Mouse (Mus musculus) embryonic facial prominence, embryonic 11.5 days (tissue): ENCODE results near the gene Clec2g. TPM values are rescaled to one million over a fixed set of nuclear protein-coding genes. Genes with fewer than 3 reads are reported as not detected.
"Not testable (repeated sequence)": the region's sequence is repeated elsewhere in the genome, so short reads cannot be mapped to it uniquely, and the experiment has no call there.

Source experiments
- ATAC-seq: fragments of 200-750 bp; cut with Nextera tagmentation; replicated peaks from 2 replicates; pipeline ENCODE4 v1.8.0; 2017; ENCODE audit warnings: low read depth; ENCODE audit not compliant: insufficient number of reproducible peaks, low FRiP score, low TSS enrichment
- DNase-seq: peaks from one replicate; pipeline ENCODE4 v3.0.0-alpha.2; 2015; ENCODE audit warnings: low spot score
- H3K27ac ChIP-seq: fragments of 300-500 bp; sonication (generic); replicated peaks from 2 replicates; pipeline ENCODE4 v1.5.1; 2014; ENCODE audit warnings: mild to moderate bottlenecking, low read depth, low read length, control low read depth
- H3K27me3 ChIP-seq: fragments of 300-500 bp; sonication (generic); 2 replicates; pipeline ENCODE4 v1.6.1; 2014; ENCODE audit warnings: mild to moderate bottlenecking, low read length, moderate library complexity, mixed read lengths; ENCODE audit not compliant: control insufficient read depth, insufficient read depth
- H3K36me3 ChIP-seq: fragments of 300-500 bp; sonication (generic); replicated peaks from 2 replicates; pipeline ENCODE4 v1.6.1; 2014; ENCODE audit warnings: low read depth, mild to moderate bottlenecking, low read length, moderate library complexity, mixed read lengths; ENCODE audit not compliant: control insufficient read depth, insufficient read depth
- H3K4me1 ChIP-seq: fragments of 300-500 bp; sonication (generic); 2 replicates; pipeline ENCODE4 v1.6.1; 2014; ENCODE audit warnings: low read length, mixed read lengths; ENCODE audit not compliant: control insufficient read depth, insufficient read depth
- H3K4me2 ChIP-seq: fragments of 300-500 bp; sonication (generic); 2 replicates; pipeline ENCODE4 v1.6.1; 2014; ENCODE audit warnings: low read depth, mild to moderate bottlenecking, control low read depth, low read length, moderate library complexity
- H3K4me3 ChIP-seq: fragments of 300-500 bp; sonication (generic); 2 replicates; pipeline ENCODE4 v1.5.1; 2014; ENCODE audit warnings: low read depth, low read length, control low read depth
- H3K9ac ChIP-seq: fragments of 300-500 bp; sonication (generic); replicated peaks from 2 replicates; pipeline ENCODE4 v1.6.1; 2014; ENCODE audit warnings: mild to moderate bottlenecking, control low read depth, low read length
- H3K9me3 ChIP-seq: fragments of 300-500 bp; sonication (generic); replicated peaks from 2 replicates; pipeline ENCODE4 v1.6.1; 2016; ENCODE audit warnings: mild to moderate bottlenecking, low read length, inconsistent platforms, mixed read lengths; ENCODE audit not compliant: control insufficient read depth
- WGBS: fragments of 180-500 bp; shearing (Covaris S2); extraction: QIAGEN DNeasy Blood & Tissue Kit; methylation state at CpG from one replicate; pipeline ENCODE4 v1.1.7; 2014; 5-methylcytosine and 5-hydroxymethylcytosine counted together
- polyA plus RNA-seq: library from polyadenylated mRNA; unstranded; fragments of >200 nt; fragmentation: Nextera tagmentation; extraction: Ambion mirVana; gene quantifications from 2 replicates; pipeline ENCODE4 v1.2.1, GENCODE M21; 2014

Clec2g gene
- polyA plus RNA-seq, 1 experiment from 2014 or later, result not detected

GRCm38 (mm10) chr6:128974850-128975249, 40.7 kb downstream of the Clec2g start:
- H3K9ac ChIP-seq, H3K36me3 ChIP-seq, H3K4me1 ChIP-seq, DNase-seq, H3K4me3 ChIP-seq, H3K4me2 ChIP-seq, H3K27ac ChIP-seq, ATAC-seq, H3K9me3 ChIP-seq, H3K27me3 ChIP-seq: not testable (repeated sequence)

- ATAC-seq (0 out of 2 replicates have a peak, but pooled peaks have one; percentile 39), DNase-seq (no peak)
- Histone ChIP-seq H3K36me3 (no peaks in the 10 kb centered on the region), H3K27ac (no peak overlapping the region), H3K27me3 (no peaks in the 10 kb centered on the region), H3K4me1 (no peaks in the 10 kb centered on the region), H3K9me3 (no peaks in the 10 kb centered on the region), H3K4me3 (no peak overlapping the region), H3K9ac (no peak overlapping the region), H3K4me2 (no peak overlapping the region)
Measured at GRCm38 (mm10) chr6:128976194-128976593, 42.0 kb downstream of the Clec2g start.

DNA sequence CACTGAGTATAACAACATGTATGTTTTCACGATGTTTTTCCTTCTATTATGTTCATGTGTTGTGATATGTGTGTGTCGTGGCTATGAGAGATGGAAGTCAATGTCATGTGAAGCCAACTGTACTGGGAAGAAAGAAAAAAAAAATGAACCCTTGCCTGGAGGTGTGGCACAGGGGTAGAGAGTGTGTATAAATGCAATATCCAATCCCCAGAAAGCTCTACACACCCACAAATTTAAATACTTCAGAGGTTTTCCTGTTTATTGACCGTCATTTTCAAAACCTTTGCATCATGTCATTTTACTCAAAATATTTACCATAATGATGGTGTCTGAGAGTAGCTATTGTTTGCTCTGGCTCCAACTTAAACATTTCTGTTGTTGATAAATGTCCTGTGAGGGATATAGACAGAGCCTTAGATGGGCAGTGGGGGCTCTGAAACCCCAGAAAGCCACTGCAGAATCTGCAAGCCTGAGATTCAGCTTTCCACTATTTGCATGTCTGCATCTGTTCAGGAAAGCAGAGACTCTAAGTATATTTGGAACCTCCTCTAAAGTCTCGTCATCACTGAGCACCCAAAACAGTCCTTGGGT, 47.9 kb downstream of the Clec2g start:
- whole genome bisulfite sequencing, result 85% methylated on average over 4 of the region's 4 CpGs
- H3K9me3 ChIP-seq, H3K4me1 ChIP-seq, DNase-seq, H3K27me3 ChIP-seq, H3K9ac ChIP-seq, H3K4me3 ChIP-seq, ATAC-seq, H3K27ac ChIP-seq, H3K4me2 ChIP-seq, H3K36me3 ChIP-seq: not testable (repeated sequence)

- H3K9ac ChIP-seq, result no peak overlapping the region
- no peak overlapping the region; the same call in 1 of the 2 replicates for H3K27ac ChIP-seq
- WGBS, result 19% methylated on average over 2 of the region's 2 CpGs
- ATAC-seq, result peak; percentile 66; the same call in 1 of the 2 replicates
- no peak overlapping the region for H3K4me3 ChIP-seq
- no peaks in the 10 kb centered on the region for H3K27me3 ChIP-seq
- no peaks in the 10 kb centered on the region for H3K9me3 ChIP-seq
- H3K4me1 ChIP-seq, result no peaks in the 10 kb centered on the region
- no peak overlapping the region for H3K4me2 ChIP-seq
- peak; percentile 34 for DNase-seq
- H3K36me3 ChIP-seq, result no peaks in the 10 kb centered on the region
Measured at GRCm38 (mm10) chr6:128992337-128992736, 58.2 kb downstream of the Clec2g start.

DNA sequence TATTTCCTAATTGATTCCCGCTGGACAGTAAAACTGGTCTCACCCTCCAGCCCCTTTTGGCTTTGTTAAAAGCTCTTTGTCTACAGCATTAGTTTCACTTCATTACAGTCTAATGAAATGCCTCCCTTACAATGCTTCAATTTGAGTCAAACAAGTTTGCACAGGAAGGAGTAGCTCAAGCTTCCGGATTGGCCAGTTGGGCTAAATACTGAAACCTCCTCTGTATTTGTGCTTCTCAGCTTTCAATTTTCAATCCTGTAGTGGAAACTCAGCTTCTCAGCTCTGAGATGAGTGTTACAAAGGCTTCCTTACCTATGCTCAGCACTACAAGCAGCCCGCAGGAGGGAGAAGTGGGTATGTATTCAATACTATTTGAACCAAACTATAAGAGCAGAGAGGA, 58.6 kb downstream of the Clec2g start:
- H3K27me3 ChIP-seq, result no peaks in the 10 kb centered on the region
- peak overlapping the region; percentile 5; the same call in 1 of the 2 replicates for H3K27ac ChIP-seq
- no peaks in the 10 kb centered on the region for H3K4me1 ChIP-seq
- peak; percentile 77 for ATAC-seq
- peak; percentile 61 for DNase-seq
- H3K9me3 ChIP-seq, result no peaks in the 10 kb centered on the region
- H3K36me3 ChIP-seq, result no peaks in the 10 kb centered on the region
- H3K4me2 ChIP-seq, result no peak overlapping the region
- no peak overlapping the region for H3K9ac ChIP-seq
- no peak overlapping the region for H3K4me3 ChIP-seq
- WGBS, result 24% methylated on average over 3 of the region's 3 CpGs

GRCm38 (mm10) chr6:128993221-128993620, 59.0 kb downstream of the Clec2g start:
- no peaks in the 10 kb centered on the region for H3K9me3 ChIP-seq
- H3K9ac ChIP-seq, result no peak overlapping the region
- no peaks in the 10 kb centered on the region for H3K36me3 ChIP-seq
- H3K4me1 ChIP-seq, result no peaks in the 10 kb centered on the region
- peak; percentile 4 for DNase-seq
- no peaks in the 10 kb centered on the region for H3K27me3 ChIP-seq
- no peak overlapping the region for H3K4me2 ChIP-seq
- ATAC-seq, result no peak
- H3K4me3 ChIP-seq, result no peak overlapping the region
- 33% methylated on average over 2 of the region's 2 CpGs for WGBS
- H3K27ac ChIP-seq, result peak overlapping the region; percentile 5; the same call in 1 of the 2 replicates

- Histone ChIP-seq H3K27ac (no peak overlapping the region), H3K4me3 (no peak overlapping the region), H3K9me3 (no peaks in the 10 kb centered on the region), H3K9ac (no peak overlapping the region), H3K4me2 (no peak overlapping the region), H3K36me3 (no peaks in the 10 kb centered on the region), H3K4me1 (no peaks in the 10 kb centered on the region), H3K27me3 (no peaks in the 10 kb centered on the region)
- ATAC-seq (no peak), DNase-seq (no peak)
- 54% methylated on average over 4 of the region's 4 CpGs for WGBS
Measured at GRCm38 (mm10) chr6:128994336-128994735, 60.2 kb downstream of the Clec2g start.

GRCm38 (mm10) chr6:128994742-128995141, 60.6 kb downstream of the Clec2g start:
- ATAC-seq (no peak), DNase-seq (no peak)
- Histone ChIP-seq H3K27me3 (no peaks in the 10 kb centered on the region), H3K36me3 (no peaks in the 10 kb centered on the region), H3K27ac (no peak overlapping the region), H3K4me2 (no peak overlapping the region), H3K4me1 (no peaks in the 10 kb centered on the region), H3K9me3 (no peaks in the 10 kb centered on the region), H3K4me3 (no peak overlapping the region), H3K9ac (no peak overlapping the region)
- 37% methylated on average over 5 of the region's 5 CpGs for WGBS
